Mouse (Mus musculus) heart, embryonic 15.5 days (tissue): Measurements from ENCODE around the gene Unc119b. TPM values are rescaled to one million over a fixed set of nuclear protein-coding genes. Genes with fewer than 3 reads are reported as not detected.

Source experiments
- ATAC-seq: fragments of 200-750 bp; cut with Nextera tagmentation; replicated peaks from 2 replicates; pipeline ENCODE4 v1.8.0; 2017; ENCODE audit warnings: low read depth, moderate TSS enrichment; ENCODE audit not compliant: insufficient number of reproducible peaks, insufficient read depth, low FRiP score
- H3K27ac ChIP-seq: fragments of 300-500 bp; sonication (generic); 2 replicates; pipeline ENCODE4 v1.5.1; 2015; ENCODE audit warnings: mild to moderate bottlenecking, inconsistent platforms
- H3K27me3 ChIP-seq: fragments of 300-500 bp; sonication (generic); 2 replicates; pipeline ENCODE4 v1.6.1; 2015; ENCODE audit warnings: inconsistent platforms
- H3K36me3 ChIP-seq: fragments of 300-500 bp; sonication (generic); 2 replicates; pipeline ENCODE4 v1.6.1; 2015; ENCODE audit warnings: mild to moderate bottlenecking, inconsistent platforms
- H3K4me1 ChIP-seq: fragments of 300-500 bp; sonication (generic); replicated peaks from 2 replicates; pipeline ENCODE4 v1.6.1; 2015; ENCODE audit warnings: inconsistent platforms
- H3K4me2 ChIP-seq: fragments of 300-500 bp; sonication (generic); 2 replicates; pipeline ENCODE4 v1.6.1; 2015; ENCODE audit warnings: inconsistent platforms, mild to moderate bottlenecking, moderate library complexity
- H3K4me3 ChIP-seq: fragments of 300-500 bp; sonication (generic); 2 replicates; pipeline ENCODE4 v1.5.1; 2015; ENCODE audit warnings: mild to moderate bottlenecking, inconsistent platforms
- H3K9ac ChIP-seq: fragments of 300-500 bp; sonication (generic); 2 replicates; pipeline ENCODE4 v1.6.1; 2015; ENCODE audit warnings: mild to moderate bottlenecking, inconsistent platforms
- H3K9me3 ChIP-seq: fragments of 300-500 bp; sonication (generic); replicated peaks from 2 replicates; pipeline ENCODE4 v1.6.1; 2016; ENCODE audit warnings: inconsistent platforms
- WGBS: fragments of 180-500 bp; shearing (Covaris S2); methylation state at CpG from one replicate; pipeline ENCODE4 v1.1.7; 2015; ENCODE audit warnings: mixed read lengths; 5-methylcytosine and 5-hydroxymethylcytosine counted together
- polyA plus RNA-seq: library from polyadenylated mRNA; unstranded; fragments of >200 nt; fragmentation: Nextera tagmentation; extraction: Ambion mirVana; gene quantifications from 2 replicates; pipeline ENCODE4 v1.2.1, GENCODE M21; 2015

Unc119b gene
- polyA plus RNA-seq, 1 experiment from 2014 or later = 18.1 TPM

GRCm38 (mm10) chr5:115127421-115128179, 7.2 kb downstream of the Unc119b start:
- 86% methylated on average over 22 of the region's 22 CpGs for WGBS
- no peak overlapping the region for H3K9ac ChIP-seq
- H3K4me1 ChIP-seq = peaks cover 13% of the 10 kb centered on the region
- no peaks in the 10 kb centered on the region for H3K27me3 ChIP-seq
- H3K9me3 ChIP-seq = no peaks in the 10 kb centered on the region
- H3K27ac ChIP-seq = no peak overlapping the region
- no peak overlapping the region for H3K4me2 ChIP-seq
- no peak for ATAC-seq
- H3K4me3 ChIP-seq = no peak overlapping the region
- H3K36me3 ChIP-seq = peaks cover 21% of the 10 kb centered on the region

- no peaks in the 10 kb centered on the region for H3K9me3 ChIP-seq
- ATAC-seq = no peak
Observed at GRCm38 (mm10) chr5:115126578-115127312, 8.0 kb downstream of the Unc119b start.

GRCm38 (mm10) chr5:115125211-115125871, 9.4 kb downstream of the Unc119b start:
- H3K4me2 ChIP-seq = peak overlapping the region; percentile 22; the same call in 1 of the 2 replicates
- H3K36me3 ChIP-seq = peaks cover 21% of the 10 kb centered on the region
- no peak overlapping the region for H3K27ac ChIP-seq
- peaks cover 13% of the 10 kb centered on the region; the same call in 1 of the 2 replicates for H3K4me1 ChIP-seq
- H3K9ac ChIP-seq = no peak overlapping the region
- no peaks in the 10 kb centered on the region for H3K27me3 ChIP-seq
- ATAC-seq = peak; percentile 74; the same call in 1 of the 2 replicates
- no peak overlapping the region for H3K4me3 ChIP-seq
- H3K9me3 ChIP-seq = no peaks in the 10 kb centered on the region
- 22% methylated on average over 24 of the region's 24 CpGs for WGBS

More at GRCm38 (mm10) chr5:115126578-115127312, 8.0 kb downstream of the Unc119b start:
- Histone ChIP-seq H3K27ac (no peak overlapping the region), H3K36me3 (peaks cover 21% of the 10 kb centered on the region), H3K4me3 (no peak overlapping the region), H3K27me3 (no peaks in the 10 kb centered on the region), H3K4me1 (peaks cover 10% of the 10 kb centered on the region; the same call in 1 of the 2 replicates), H3K9ac (no peak overlapping the region), H3K4me2 (no peak overlapping the region)
- WGBS = 77% methylated on average over 28 of the region's 28 CpGs

- Histone ChIP-seq H3K4me2 (no peak overlapping the region), H3K36me3 (peaks cover 16% of the 10 kb centered on the region), H3K27ac (no peak overlapping the region), H3K4me3 (no peak overlapping the region), H3K27me3 (no peaks in the 10 kb centered on the region), H3K4me1 (peaks cover 13% of the 10 kb centered on the region; the same call in 1 of the 2 replicates), H3K9me3 (no peaks in the 10 kb centered on the region), H3K9ac (no peak overlapping the region)
- 89% methylated on average over 6 of the region's 6 CpGs for WGBS
- no peak for ATAC-seq
Observed at GRCm38 (mm10) chr5:115124690-115125089, 10.1 kb downstream of the Unc119b start.

- 70% methylated on average over 5 of the region's 5 CpGs for WGBS
- H3K9ac ChIP-seq = no peak overlapping the region
- no peaks in the 10 kb centered on the region for H3K9me3 ChIP-seq
- peaks cover 19% of the 10 kb centered on the region for H3K36me3 ChIP-seq
- H3K27ac ChIP-seq = no peak overlapping the region
- H3K27me3 ChIP-seq = no peaks in the 10 kb centered on the region
- H3K4me2 ChIP-seq = no peak overlapping the region
- ATAC-seq = no peak
- peaks cover 20% of the 10 kb centered on the region for H3K4me1 ChIP-seq
- no peak overlapping the region for H3K4me3 ChIP-seq
Observed at GRCm38 (mm10) chr5:115120978-115121377, 13.8 kb downstream of the Unc119b start.

GRCm38 (mm10) chr5:115118961-115119570, 15.7 kb downstream of the Unc119b start, which contains the start of gene Acads:
TSS of gene Acads (minus strand) at chr5:115119346.
- H3K4me1 ChIP-seq = peaks cover 10% of the 10 kb centered on the region
- no peaks in the 10 kb centered on the region for H3K9me3 ChIP-seq
- H3K4me3 ChIP-seq = peak within 1 kb of the TSS; percentile 99
- peak within 1 kb of the TSS; percentile 98 for H3K9ac ChIP-seq
- peak; percentile 92 for ATAC-seq
- H3K27ac ChIP-seq = peak within 1 kb of the TSS; percentile 83
- WGBS = under 1% methylated on average over 39 of the region's 39 CpGs
- H3K4me2 ChIP-seq = peak within 1 kb of the TSS; percentile 85
- H3K27me3 ChIP-seq = no peaks in the 10 kb centered on the region
- peaks cover 26% of the 10 kb centered on the region for H3K36me3 ChIP-seq

GRCm38 (mm10) chr5:115117467-115117866, 17.3 kb downstream of the Unc119b start:
- Histone ChIP-seq H3K27ac (no peak overlapping the region), H3K4me1 (peaks cover 10% of the 10 kb centered on the region), H3K4me2 (no peak overlapping the region), H3K4me3 (no peak overlapping the region), H3K9me3 (no peaks in the 10 kb centered on the region), H3K9ac (no peak overlapping the region), H3K36me3 (peaks cover 30% of the 10 kb centered on the region), H3K27me3 (no peaks in the 10 kb centered on the region)
- 88% methylated on average over 13 of the region's 13 CpGs for WGBS
- ATAC-seq = no peak

- peaks cover 40% of the 10 kb centered on the region for H3K36me3 ChIP-seq
- WGBS = 76% methylated on average over 3 of the region's 3 CpGs
- no peaks in the 10 kb centered on the region for H3K27me3 ChIP-seq
- peaks cover 10% of the 10 kb centered on the region for H3K4me1 ChIP-seq
- H3K27ac ChIP-seq = no peak overlapping the region
- no peak overlapping the region for H3K4me2 ChIP-seq
- ATAC-seq = no peak
- H3K9ac ChIP-seq = no peak overlapping the region
- H3K9me3 ChIP-seq = no peaks in the 10 kb centered on the region
- H3K4me3 ChIP-seq = no peak overlapping the region
Observed at GRCm38 (mm10) chr5:115116426-115116825, 18.3 kb downstream of the Unc119b start.

GRCm38 (mm10) chr5:115114501-115114900, 20.3 kb downstream of the Unc119b start:
- 95% methylated on average over 8 of the region's 8 CpGs for WGBS
- Histone ChIP-seq H3K4me1 (peaks cover 6% of the 10 kb centered on the region), H3K9ac (no peak overlapping the region), H3K27me3 (no peaks in the 10 kb centered on the region), H3K36me3 (peaks cover 47% of the 10 kb centered on the region), H3K4me3 (no peak overlapping the region), H3K4me2 (no peak overlapping the region), H3K9me3 (no peaks in the 10 kb centered on the region), H3K27ac (no peak overlapping the region)
- ATAC-seq = no peak

- no peak overlapping the region for H3K4me3 ChIP-seq
- no peak overlapping the region for H3K27ac ChIP-seq
- 91% methylated on average over 12 of the region's 12 CpGs for WGBS
- no peak for ATAC-seq
- no peaks in the 10 kb centered on the region for H3K27me3 ChIP-seq
- 0 out of 2 replicates have a peak, but pooled peaks cover under 1% of the 10 kb centered on the region for H3K4me1 ChIP-seq
- no peaks in the 10 kb centered on the region for H3K9me3 ChIP-seq
- no peak overlapping the region for H3K4me2 ChIP-seq
- H3K36me3 ChIP-seq = peaks cover 47% of the 10 kb centered on the region
- H3K9ac ChIP-seq = no peak overlapping the region
Observed at GRCm38 (mm10) chr5:115113244-115113643, 21.5 kb downstream of the Unc119b start.

- Histone ChIP-seq H3K9me3 (no peaks in the 10 kb centered on the region), H3K9ac (no peak overlapping the region), H3K36me3 (peaks cover 44% of the 10 kb centered on the region), H3K4me2 (no peak overlapping the region), H3K4me3 (no peak overlapping the region), H3K4me1 (no peaks in the 10 kb centered on the region), H3K27me3 (no peaks in the 10 kb centered on the region), H3K27ac (no peak overlapping the region)
- whole genome bisulfite sequencing = 85% methylated on average over 6 of the region's 8 CpGs
- ATAC-seq = no peak
Observed at GRCm38 (mm10) chr5:115111156-115111555, 23.6 kb downstream of the Unc119b start.
